Mouse (Mus musculus): ENCODE measurements around the gene Bche.

Gene Bche

DNA sequence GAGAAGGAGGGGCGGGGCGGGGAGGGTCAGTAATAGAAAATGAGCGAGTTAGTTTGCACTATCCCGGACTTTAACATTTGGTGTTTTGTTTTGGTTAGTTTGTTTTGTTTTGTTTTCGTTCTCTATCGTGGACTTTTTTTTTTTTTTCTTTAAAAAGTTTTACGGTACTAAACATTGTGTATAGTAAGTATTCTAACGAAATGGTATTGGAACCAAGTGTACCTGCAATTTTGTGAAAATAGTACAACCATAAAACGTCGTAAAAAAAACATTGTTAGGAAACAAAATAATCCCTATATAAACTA is at the start of gene Bche:
TSS of gene Bche (minus strand) at position 6 of the 305 bp plus-strand sequence.
- no peak for DNase-seq (ENCODE audit: low spot score in 2 of 2)

DNA sequence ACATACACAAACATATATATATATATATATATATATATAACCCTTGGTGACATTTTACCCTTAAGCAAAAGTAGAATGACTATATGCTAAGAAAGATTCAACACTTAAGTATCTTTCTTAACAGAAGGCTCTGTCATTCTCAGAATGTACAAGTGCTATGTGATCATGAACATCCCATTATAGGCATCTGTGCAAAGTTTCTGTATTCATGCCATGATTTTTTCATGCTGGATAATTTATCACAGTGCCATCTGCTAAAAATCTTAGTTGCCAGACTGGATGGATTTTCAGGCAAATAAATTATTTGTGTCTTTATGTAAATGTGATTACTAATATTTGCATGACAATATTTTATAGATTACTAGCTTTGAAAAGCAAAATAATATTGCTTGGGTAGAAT is 33.8 kb upstream of the Bche start:
- DNase-seq (ENCODE audit: low spot score in 2 of 2) = no peak

DNA sequence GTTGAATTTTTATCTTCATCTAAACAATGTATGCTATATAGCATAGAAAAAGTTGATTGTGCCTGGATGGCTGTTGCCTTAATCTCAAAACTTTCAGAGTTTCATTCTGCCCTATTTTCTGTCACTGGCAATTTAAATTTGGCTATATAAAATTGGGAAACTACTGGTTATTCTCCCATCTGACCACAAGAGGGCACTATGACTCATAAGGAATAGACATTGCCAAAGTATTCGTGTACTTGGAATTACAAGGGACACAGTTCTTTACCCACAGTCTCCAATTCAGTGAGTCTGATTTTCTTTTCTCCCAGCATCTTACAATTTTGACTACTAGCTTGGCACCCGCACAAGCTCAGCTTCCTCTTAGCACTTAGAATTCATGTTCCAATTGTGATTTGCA is 23.5 kb upstream of the Bche start:
- DNase-seq (ENCODE audit: low spot score in 2 of 2) = no peak

DNA sequence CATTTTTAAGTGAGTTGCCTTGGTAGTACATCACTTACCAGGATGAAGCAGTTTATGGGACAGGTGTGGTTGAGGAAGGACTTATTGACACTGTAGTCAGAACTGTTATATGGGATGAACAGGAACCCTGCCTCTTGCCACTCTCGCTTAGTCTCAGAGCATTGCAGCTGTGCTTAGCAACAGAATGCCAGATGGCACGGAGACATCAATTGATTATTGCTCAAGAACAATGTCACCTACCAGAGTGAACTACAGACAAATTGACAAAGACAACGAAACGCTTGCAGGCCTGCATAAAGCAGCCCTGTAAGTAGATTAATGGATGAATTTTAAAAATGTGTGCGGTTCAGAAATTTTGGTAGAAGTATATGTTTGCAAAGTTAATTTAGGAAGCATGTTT is 21.3 kb upstream of the Bche start:
- no peak for DNase-seq (ENCODE audit: low spot score in 2 of 2)

DNA sequence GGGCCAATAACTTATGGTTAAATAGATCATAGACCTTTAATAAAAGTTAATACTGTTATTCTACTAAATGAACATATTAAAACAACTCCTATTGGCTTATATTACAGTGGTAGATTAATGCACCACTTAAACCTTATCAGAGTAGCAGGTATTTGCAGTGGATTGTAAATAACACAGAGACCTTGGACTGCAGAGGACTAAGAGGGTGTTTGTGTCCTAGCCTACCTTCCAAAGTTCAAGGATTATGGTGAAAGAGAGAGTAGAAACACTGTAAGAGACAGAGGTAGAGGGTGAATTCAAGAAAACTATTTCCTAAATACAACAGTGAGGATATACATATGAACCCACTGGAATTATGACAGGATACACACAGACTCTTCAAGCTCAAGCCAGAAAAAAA is 17.5 kb upstream of the Bche start:
- DNase-seq (ENCODE audit: low spot score in 2 of 2) = no peak

DNA sequence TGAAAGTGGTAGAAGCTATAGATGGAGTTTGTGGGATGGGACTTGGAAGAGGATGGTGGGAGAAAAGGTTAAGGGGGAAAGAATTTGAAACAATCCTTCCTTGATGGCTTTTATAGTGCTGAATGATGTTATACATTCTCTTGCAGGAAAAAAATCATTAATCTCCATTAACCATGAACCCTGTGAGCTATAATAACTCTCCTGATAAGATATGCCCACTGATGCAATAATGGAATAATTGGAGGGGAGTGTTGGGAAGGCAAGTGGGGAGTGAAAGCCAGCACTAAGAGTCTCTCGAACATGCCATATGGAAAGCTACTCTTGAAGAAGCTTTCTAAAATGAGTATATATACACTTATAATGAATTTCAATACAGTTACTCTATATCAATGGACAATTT is 16.7 kb upstream of the Bche start:
- no peak for DNase-seq (ENCODE audit: low spot score in 2 of 2)

DNA sequence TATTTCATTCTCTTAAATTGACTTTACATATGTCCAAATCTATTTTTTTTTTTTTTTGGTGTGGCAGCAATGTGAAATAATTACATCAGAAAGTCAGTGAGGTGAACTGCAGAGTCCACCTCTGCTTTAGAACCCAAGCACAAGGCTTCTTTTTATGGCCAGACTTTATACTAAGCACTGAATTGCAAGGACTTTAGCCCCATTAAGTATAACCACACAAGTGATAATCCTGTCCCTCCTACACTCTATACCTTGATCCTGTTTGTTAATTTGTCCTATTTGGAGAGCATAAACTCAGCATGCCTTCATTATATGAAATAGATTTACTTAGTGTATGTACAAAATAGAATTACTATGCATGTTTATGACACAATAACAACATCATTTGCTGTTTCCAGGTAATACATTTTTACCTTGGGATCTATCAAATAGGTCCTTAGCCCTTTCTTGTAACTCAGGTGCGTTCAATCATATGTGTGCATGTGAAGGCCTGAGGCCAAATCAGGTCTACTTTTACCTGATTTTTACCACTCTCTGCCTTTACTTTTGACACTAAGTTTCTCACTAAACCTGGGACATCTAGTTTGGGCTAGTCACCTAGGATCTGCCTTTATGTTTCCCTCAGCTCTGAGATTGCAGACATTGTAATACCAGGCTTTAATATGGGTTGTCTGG is 9.5 kb upstream of the Bche start:
- no peak for DNase-seq (ENCODE audit: low spot score in 2 of 2)

DNA sequence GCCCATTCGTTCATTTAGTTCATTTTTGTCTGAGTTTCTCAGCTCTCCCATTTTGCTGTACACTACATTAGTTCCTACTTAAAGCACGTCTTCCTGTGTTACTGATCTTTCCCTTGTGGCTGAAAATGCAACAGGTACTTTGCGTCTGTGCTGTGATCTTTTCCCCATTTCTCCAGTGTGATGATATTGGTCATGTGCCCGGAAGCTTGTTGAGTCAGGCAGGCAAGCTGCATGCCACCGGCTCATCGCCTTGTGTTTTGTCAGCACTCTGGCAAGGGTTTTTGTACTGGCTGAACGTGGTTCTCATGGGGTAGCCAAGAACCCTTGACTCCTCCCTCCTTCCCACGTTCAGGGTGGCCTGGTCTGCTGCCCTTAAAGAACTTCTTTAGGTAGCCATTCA is 1.7 kb upstream of the Bche start:
- no peak for DNase-seq (ENCODE audit: low spot score in 2 of 2)

DNA sequence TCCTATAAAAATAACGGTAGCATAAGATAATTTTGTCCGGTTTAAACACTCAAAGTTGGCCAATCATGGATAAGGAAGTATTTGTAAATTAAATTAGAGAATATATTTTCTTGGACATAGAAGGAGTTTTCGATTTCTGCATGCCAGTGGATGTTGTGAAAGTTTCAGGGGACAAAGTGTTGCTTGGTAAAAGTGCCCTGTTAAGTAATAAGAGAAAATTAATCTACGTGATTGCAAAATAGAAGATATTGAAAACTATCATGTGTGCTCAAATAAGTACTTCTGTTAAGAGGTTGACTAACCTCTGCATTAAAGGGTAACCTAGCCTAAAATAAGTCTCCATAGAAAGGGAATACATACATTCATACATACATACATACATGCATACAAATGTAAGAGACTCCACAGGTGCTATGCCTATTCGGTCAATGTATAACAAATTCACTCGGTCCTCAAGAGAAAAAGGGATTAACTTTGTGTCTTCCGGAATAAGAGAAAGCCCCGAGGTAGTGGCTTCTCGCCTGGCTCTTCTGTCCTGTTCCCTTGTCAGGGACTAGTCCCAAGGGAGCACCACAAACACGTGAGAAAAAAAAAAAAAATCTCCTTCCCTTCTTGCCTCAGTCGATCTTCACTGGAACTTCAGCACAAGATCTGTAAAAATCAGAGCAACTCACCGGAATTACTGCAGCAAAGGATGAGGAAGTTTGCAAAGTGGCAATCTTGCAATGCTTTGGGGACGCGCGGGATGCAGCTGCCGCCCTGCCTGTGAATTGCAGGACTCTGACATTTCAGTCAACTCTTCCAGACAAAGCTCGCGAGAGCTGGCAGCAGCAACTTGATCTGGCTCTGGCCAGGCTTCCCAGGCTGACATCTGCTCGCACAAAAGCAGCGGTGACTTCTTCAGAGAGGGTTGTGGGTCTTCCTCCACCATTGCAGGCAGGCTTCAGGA is 480 bp downstream of the Bche start:
- DNase-seq (ENCODE audit: low spot score in 2 of 2) = peak; percentile 58 to 75

DNA sequence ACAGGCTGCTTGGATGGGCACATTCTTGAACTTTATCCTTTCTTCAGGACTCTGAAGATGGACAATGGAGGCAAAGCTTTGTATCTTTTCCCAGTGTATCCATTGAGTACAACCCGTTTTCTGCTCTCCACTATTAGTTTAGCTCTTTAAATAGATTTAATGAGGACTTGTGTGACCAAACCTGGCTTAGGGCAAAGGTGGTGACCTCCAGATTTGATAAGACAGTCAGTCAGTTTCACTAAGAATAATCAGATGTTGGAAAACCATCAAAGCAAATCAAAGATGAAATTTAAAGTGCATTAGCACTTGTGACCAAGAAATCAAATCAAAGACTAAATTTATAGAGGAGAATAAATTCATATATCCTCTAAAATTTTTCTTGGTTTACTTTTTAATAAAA is 1.7 kb downstream of the Bche start:
- DNase-seq (ENCODE audit: low spot score in 2 of 2) = no peak

DNA sequence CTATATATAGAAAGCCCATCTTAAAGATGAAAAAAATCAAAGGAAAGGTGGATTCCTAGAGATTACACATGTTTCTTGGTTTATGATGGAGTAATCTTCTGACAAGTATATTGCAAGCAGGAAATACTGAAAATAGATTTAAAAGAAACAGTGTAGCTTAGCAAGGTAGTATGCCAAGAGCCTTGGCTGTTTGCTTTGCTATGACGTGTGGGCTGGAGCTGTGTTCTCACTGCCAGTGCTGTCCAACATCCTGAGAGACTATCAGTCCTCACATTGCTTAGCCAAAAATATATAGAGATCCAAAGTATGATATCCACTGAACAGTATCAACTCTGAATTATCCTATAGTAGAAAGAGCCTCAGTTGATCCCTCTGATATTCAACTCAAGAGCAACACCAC is 9.3 kb downstream of the Bche start:
- no peak for DNase-seq (ENCODE audit: low spot score in 2 of 2)

DNA sequence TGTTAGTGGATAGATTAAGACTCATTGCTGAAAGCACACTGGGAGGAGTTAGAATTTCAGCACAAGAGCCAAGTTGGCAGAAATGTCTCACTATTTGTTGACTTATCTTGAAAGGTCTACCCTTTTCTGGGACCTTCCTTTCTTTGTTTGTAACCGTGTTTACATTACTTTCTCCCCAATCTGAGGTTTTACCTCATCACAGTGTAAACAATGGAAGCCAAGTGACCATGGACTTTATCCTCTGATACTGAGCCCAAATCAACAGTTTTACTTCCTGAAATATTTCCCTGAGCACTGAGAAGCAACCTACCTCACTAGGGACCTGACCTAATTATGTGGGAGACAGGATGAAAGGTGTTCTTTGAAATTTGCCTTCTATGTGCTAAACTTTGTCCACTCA is 34.9 kb downstream of the Bche start:
- DNase-seq (ENCODE audit: low spot score in 2 of 2) = no peak

DNA sequence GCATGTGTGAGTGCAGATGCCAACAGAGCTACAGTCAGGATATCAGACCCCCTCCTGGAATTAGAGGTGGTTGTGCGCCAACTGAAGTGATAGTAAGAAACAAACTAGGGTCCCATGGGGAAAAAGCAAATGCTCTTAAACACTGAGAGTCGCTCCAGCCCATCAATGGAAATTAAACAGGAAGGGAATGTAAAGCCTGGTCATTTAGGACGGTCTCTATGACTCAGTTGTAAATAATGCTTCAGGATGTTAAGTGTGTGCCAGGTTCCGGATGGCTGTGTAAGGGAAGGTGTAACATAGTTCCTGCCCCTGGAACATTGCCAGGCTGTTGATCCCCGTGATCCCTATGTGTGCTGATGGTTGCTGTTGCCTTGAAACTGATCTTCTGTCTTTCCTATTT is 40.0 kb downstream of the Bche start:
- DNase-seq (ENCODE audit: low spot score in 2 of 2) = no peak

DNA sequence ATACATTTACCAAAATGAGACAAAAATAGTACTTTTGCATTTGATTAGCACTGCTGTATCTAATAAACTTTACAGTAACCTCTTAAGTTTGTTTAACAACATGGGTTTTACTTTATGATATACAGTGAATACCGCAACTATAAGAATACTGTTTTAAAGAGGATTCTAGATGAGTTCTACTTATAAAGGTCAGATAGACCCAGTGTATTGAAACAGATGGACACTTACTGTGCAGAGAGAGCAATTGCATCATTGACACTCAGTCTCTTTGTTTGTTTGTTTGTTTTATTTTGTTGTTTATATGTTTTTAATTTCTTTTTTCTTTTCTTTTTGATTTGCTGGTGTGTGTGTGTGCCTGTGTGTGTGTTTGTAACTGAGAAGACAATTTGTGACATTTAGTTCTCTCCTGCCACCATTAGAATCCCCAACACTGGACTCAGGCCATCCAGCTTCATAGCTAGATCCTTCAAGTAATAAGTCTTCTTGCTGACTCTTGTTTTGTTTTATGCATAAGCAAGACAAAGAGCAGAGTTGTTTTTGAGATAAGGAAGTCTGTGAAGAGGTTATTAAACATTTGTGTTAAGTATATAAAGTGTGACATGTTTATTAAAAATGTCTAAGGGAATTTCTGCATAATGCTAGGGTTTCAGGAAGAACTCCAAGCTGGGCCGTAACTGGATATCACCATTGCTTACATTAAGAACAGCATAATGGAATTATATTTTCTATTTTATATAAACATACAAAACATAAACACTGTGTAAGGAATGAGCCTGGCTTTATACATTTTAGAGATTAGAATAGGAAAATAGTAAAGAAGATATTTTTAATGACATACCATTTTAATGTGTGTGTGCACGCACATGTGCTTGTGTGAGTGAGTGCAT is 40.7 kb downstream of the Bche start:
- no peak for DNase-seq (ENCODE audit: low spot score in 2 of 2)

DNA sequence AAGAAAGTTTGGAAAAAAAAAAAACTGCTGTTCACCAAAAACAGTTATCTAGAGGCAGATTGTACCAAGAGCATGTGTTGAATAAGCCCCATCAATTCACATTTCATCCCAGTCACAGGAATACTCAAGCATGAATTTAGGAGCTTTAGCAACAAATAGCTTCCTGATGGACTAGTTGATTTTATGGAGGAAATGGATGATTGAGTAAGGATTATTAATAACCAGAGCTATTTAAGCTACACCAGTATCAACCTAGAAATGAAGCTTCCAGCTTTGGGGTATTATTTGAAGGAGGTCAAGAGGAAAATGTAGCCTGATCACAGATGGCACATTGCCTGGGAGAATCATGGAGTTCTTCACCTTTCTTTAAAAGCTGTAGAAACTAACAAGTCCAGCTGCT is 57.9 kb downstream of the Bche start:
- DNase-seq (ENCODE audit: low spot score in 2 of 2) = no peak

DNA sequence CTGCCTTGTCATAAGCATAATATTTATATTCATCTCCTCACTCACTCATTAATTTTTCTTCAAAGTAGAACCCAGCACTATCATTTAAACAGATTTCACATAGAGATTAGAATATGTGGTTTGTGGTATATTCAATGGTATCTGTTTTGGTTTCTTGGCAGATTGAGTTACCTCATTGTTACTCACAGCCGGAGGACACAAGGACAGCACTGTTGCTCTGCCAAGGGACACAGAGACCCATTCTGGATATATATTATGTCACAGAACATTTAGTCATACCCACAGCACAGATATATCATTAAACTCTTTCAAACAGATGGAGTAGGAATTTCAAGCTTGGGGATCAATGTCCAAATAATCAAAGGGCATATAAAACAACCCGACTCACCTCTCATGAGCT is 61.2 kb downstream of the Bche start:
- no peak for DNase-seq (ENCODE audit: low spot score in 2 of 2)

DNA sequence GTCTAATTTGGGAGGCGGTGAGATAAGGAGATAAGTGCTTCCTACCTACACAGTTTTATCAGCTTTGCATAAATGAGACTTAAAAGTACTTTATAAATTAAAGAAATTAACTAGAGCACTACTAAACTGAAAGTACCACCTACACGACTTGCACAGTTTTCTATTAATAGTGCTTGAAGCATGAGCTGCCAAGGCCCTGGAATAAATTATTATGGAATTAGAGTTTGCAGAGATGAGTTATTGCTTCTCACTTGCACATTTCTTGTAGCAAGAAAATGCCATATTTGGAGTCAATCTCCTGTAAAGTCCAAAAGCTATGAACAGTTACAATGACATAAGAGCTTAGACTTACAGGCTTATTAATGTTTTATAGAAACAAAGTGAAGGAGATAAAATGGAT is 96.8 kb downstream of the Bche start:
- no peak for DNase-seq (ENCODE audit: low spot score in 2 of 2)

DNA sequence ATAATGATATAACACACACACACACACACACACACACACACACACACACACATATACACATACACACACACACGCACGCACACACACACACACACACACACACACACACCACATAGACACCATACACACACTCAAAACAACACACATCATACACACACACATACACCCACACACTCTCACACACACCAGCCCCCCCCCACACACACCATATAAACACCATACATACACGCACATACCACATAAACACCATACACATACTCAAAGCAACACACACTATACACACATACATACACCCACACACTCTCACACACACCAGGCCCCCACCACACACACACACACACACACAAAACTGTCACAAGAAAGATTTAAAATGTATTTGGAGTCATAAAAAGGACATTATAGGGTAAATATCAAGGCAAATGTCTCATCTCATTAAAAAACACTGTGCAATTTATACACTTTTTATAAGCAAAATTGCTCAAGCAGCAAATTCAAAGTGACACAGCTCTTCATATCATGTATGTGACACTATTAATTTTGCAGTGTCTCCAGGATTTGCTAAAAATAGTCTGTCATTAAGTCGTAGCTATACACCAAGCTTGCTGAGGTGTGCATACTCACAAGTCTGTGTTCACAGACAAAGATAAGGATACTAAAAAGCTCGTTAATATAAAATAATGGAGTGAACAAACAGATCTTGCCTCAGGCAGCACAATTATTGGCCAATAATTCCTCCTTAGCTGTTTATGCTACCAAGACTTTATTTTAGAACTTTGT is 116.3 kb downstream of the Bche start:
- no peak for DNase-seq (ENCODE audit: low spot score in 2 of 2)

Data from urinary bladder, postnatal 4 days (tissue).